Mouse (Mus musculus) brown adipose tissue, adult 24 weeks (tissue): ENCODE measurements around the gene Carmil2. TPM values are rescaled to one million over a fixed set of nuclear protein-coding genes. Genes with fewer than 3 reads are reported as not detected.
A peak's percentile ranks its signal among the peaks of the same experiment; 100 is the strongest.

Source experiments
- H3K27ac ChIP-seq: fragments of 200-500 bp; replicated peaks from 2 replicates; pipeline ENCODE4 v1.5.1; 2012; ENCODE audit warnings: low read depth, mild to moderate bottlenecking, low read length
- H3K4me1 ChIP-seq: fragments of 200-500 bp; 2 replicates; pipeline ENCODE4 v1.6.1; 2012; ENCODE audit warnings: low read length, mixed read lengths; ENCODE audit not compliant: control insufficient read depth, insufficient read depth, insufficient read length
- H3K4me3 ChIP-seq: fragments of 200-500 bp; 2 replicates; pipeline ENCODE4 v1.5.1; 2012; ENCODE audit warnings: low read depth, mild to moderate bottlenecking, low read length, moderate library complexity; ENCODE audit not compliant: insufficient read depth
- polyA plus RNA-seq: library from polyadenylated mRNA; stranded (reverse); fragments of >200 nt; gene quantifications from 2 replicates; pipeline ENCODE4 v1.2.4, GENCODE M21; 2012; ENCODE audit not compliant: missing spikeins, insufficient read depth, insufficient read length

Gene Carmil2
- polyA plus RNA-seq, 1 experiment, result not detected

- H3K4me3 ChIP-seq, result peak overlapping the region; percentile 38
- peaks cover 5% of the 10 kb centered on the region; the same call in 1 of the 2 replicates for H3K4me1 ChIP-seq
- peak overlapping the region; percentile 76 for H3K27ac ChIP-seq
Observed at GRCm38 (mm10) chr8:105727397-105728124, 41.5 kb downstream of the Carmil2 start.

- Histone ChIP-seq H3K27ac (no peak overlapping the region), H3K4me1 (no peaks in the 10 kb centered on the region), H3K4me3 (no peak overlapping the region)
Observed at GRCm38 (mm10) chr8:105732186-105732585, 46.1 kb downstream of the Carmil2 start.

GRCm38 (mm10) chr8:105739216-105739615 is 53.1 kb downstream of the Carmil2 start:
- H3K4me1 ChIP-seq, result peaks cover 13% of the 10 kb centered on the region
- no peak overlapping the region for H3K27ac ChIP-seq
- H3K4me3 ChIP-seq, result no peak overlapping the region

DNA sequence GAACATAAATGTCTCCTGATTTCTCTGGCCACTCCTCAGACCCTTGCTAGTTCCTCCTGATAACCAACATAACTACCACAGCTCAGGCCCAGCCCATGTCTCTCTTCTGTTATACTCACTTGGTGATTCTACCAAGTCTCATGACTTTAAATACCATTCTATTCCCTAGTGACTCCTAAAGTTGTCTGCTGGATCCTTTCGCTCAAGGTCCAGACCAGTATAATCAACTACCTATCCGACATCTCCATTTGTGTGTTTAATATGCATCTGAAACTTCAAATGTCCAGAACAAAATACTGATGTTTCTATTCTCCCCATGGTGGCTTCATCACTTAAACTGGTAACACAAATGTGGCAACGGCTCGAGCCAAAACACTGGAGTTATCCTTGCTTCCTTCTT is 57.2 kb downstream of the Carmil2 start:
- Histone ChIP-seq H3K27ac (peak overlapping the region; percentile 51; the same call in 1 of the 2 replicates), H3K4me3 (no peak overlapping the region)

More for the DNA sequence above, 57.2 kb downstream of the Carmil2 start:
- H3K4me1 ChIP-seq, result peaks cover 15% of the 10 kb centered on the region

Other genes starting within 250 kb of the Carmil2 start
- gene Tppp3, start 214.7 kb upstream of the Carmil2 start, polyA plus RNA-seq, result 29.6 and 45.2 TPM in 2 replicates
- 8.7 and 10.2 TPM in 2 replicates for gene Zdhhc1, start 189.4 kb upstream of the Carmil2 start, polyA plus RNA-seq
- gene Hsd11b2, start 167.5 kb upstream of the Carmil2 start, polyA plus RNA-seq, result not detected in 2 replicates
- 52.7 and 65.1 TPM in 2 replicates for gene Atp6v0d1, start 120.2 kb upstream of the Carmil2 start, polyA plus RNA-seq
- gene Ripor1, start 81.0 kb upstream of the Carmil2 start, polyA plus RNA-seq, result 13.4 and 14.4 TPM in 2 replicates
- gene Ctcf, start 49.7 kb upstream of the Carmil2 start, polyA plus RNA-seq, result 18.5 and 22.9 TPM in 2 replicates
- gene Agrp, start 48.9 kb upstream of the Carmil2 start, polyA plus RNA-seq, result not detected in 2 replicates
- gene Acd, start 14.8 kb downstream of the Carmil2 start, polyA plus RNA-seq, result 12.3 and 15.9 TPM in 2 replicates
- gene Pard6a, start 14.9 kb downstream of the Carmil2 start, polyA plus RNA-seq, result 10.2 and 10.6 TPM in 2 replicates
- gene 4933405L10Rik, start 21.4 kb downstream of the Carmil2 start, polyA plus RNA-seq, result 0.87 TPM in 1 of 2 replicates, not detected in the other
- 0.52 TPM in 1 of 2 replicates, not detected in the other for gene Enkd1, start 21.9 kb downstream of the Carmil2 start, polyA plus RNA-seq
- gene Gfod2, start 72.4 kb downstream of the Carmil2 start, polyA plus RNA-seq, result 4.0 and 4.1 TPM in 2 replicates
- gene Ranbp10, start 141.1 kb downstream of the Carmil2 start, polyA plus RNA-seq, result 7.5 and 7.6 TPM in 2 replicates
- not detected in 2 replicates for gene Tsnaxip1, start 141.5 kb downstream of the Carmil2 start, polyA plus RNA-seq
- gene Cenpt, start 167.0 kb downstream of the Carmil2 start, polyA plus RNA-seq, result 1.4 and 3.5 TPM in 2 replicates
- 9.3 and 15.4 TPM in 2 replicates for gene Thap11, start 168.9 kb downstream of the Carmil2 start, polyA plus RNA-seq
- 5.0 TPM in 1 of 2 replicates, not detected in the other for gene Nutf2, start 174.3 kb downstream of the Carmil2 start, polyA plus RNA-seq
- 6.2 and 8.6 TPM in 2 replicates for gene Edc4, start 194.6 kb downstream of the Carmil2 start, polyA plus RNA-seq
- not detected in 2 replicates for gene Nrn1l, start 207.3 kb downstream of the Carmil2 start, polyA plus RNA-seq
- 15.8 and 18.0 TPM in 2 replicates for gene Pskh1, start 214.2 kb downstream of the Carmil2 start, polyA plus RNA-seq
- not detected in 2 replicates for gene Ctrl, start 247.6 kb downstream of the Carmil2 start, polyA plus RNA-seq